Comparison of ENCODE assay signal across 26 mouse cellular contexts in genomic region chr7:74112071-74112470, GRCm38 (mm10).
A peak's percentile ranks its signal among the peaks of the same experiment; 100 is the strongest.
DNase-seq lines count a peak whose midpoint lies in the region; ATAC-seq and TF ChIP-seq lines count a peak whose summit lies in the region.
"Had no signal": no experiment of that assay in that cellular context is flagged by ENCODE, and none has a peak within 500 bp of the region (broad histone marks: within the 10 kb centered on the region; RNA-seq: fewer than 3 reads in every experiment).

No protein-coding gene starts in this region.

- H3K27me3 ChIP-seq in kidney, embryonic 15.5 days, result no peaks in the 10 kb centered on the region
- H3K27me3 ChIP-seq in stomach, embryonic 15.5 days (replicated peaks), result no peaks in the 10 kb centered on the region
- H3K27me3 ChIP-seq: forebrain, embryonic 12.5 days; hindbrain, embryonic 15.5 days; limb, embryonic 15.5 days; midbrain, embryonic 15.5 days; neural tube, embryonic 13.5 days had no signal

- no peaks in the 10 kb centered on the region for H3K36me3 ChIP-seq in kidney, embryonic 15.5 days
- no peaks in the 10 kb centered on the region for H3K36me3 ChIP-seq in stomach, embryonic 15.5 days
- H3K36me3 ChIP-seq: forebrain, embryonic 12.5 days; hindbrain, embryonic 15.5 days; limb, embryonic 15.5 days; midbrain, embryonic 15.5 days; neural tube, embryonic 13.5 days had no signal

- no peak overlapping the region for H3K9ac ChIP-seq in kidney, embryonic 15.5 days
- no peak overlapping the region for H3K9ac ChIP-seq in stomach, embryonic 15.5 days
- H3K9ac ChIP-seq: forebrain, embryonic 12.5 days; hindbrain, embryonic 15.5 days; limb, embryonic 15.5 days; liver, embryonic 14.5 days; midbrain, embryonic 15.5 days; neural tube, embryonic 13.5 days had no signal

- H3K4me1 ChIP-seq in kidney, embryonic 15.5 days, result peaks cover 18% of the 10 kb centered on the region; the same call in 1 of the 2 replicates
- no peaks in the 10 kb centered on the region for H3K4me1 ChIP-seq in lung, adult 2 months (ENCODE audit: control insufficient read depth, insufficient read depth, low read length)
- H3K4me1 ChIP-seq in stomach, embryonic 15.5 days, result no peaks in the 10 kb centered on the region
- H3K4me1 ChIP-seq: forebrain, embryonic 12.5 days; midbrain, embryonic 15.5 days had no signal

- TF ChIP-seq CTCF in lung, adult 2 months (IDR thresholded peaks at IDR 0.05; ENCODE audit: insufficient read depth, low read length), result no peak

- WGBS in kidney, embryonic 15.5 days, result 36% methylated on average over 2 of the region's 2 CpGs
- WGBS in lung, adult 2 months, result 63% methylated on average over 2 of the region's 2 CpGs
- WGBS in stomach, embryonic 15.5 days, result 42% methylated on average over 2 of the region's 2 CpGs

- no peaks in the 10 kb centered on the region for H3K9me3 ChIP-seq in kidney, embryonic 15.5 days (replicated peaks)
- no peaks in the 10 kb centered on the region for H3K9me3 ChIP-seq in stomach, embryonic 15.5 days
- H3K9me3 ChIP-seq: forebrain, embryonic 12.5 days; hindbrain, embryonic 15.5 days; limb, embryonic 15.5 days; midbrain, embryonic 15.5 days; neural tube, embryonic 13.5 days had no signal

- H3K4me3 ChIP-seq in kidney, embryonic 15.5 days (replicated peaks), result no peak overlapping the region
- no peak overlapping the region for H3K4me3 ChIP-seq in lung, adult 2 months (replicated peaks; ENCODE audit: extremely low read depth, low read depth, low read length)
- no peak overlapping the region for H3K4me3 ChIP-seq in stomach, embryonic 15.5 days (replicated peaks)
- H3K4me3 ChIP-seq: forebrain, embryonic 12.5 days; hindbrain, embryonic 15.5 days; limb, embryonic 15.5 days; midbrain, embryonic 15.5 days; neural tube, embryonic 13.5 days had no signal

- no peak for DNase-seq in kidney, adult 18-20 months
- DNase-seq in lung, postnatal 10 days, result peak; percentile 5
- DNase-seq in lung, adult 2 months, result no peak
- DNase-seq in forelimb bud, embryonic 11.5 days (ENCODE audit: low read depth, low spot score), result peak; percentile 51
- no peak for DNase-seq in heart, adult 8-10 months (ENCODE audit: low spot score)
- DNase-seq in neural tube, embryonic 10.5 days (ENCODE audit: extremely low spot score, low spot score), result no peak
- DNase-seq: cerebellum, adult 11 months; cerebellum, postnatal 10 days; kidney, postnatal 36 days; layer of hippocampus, postnatal 36 days; lung, postnatal 4 days; retina, postnatal 1 day; right cerebral cortex, postnatal 25 days; spleen, adult 18-20 months; thymus, adult 2 months; thymus, postnatal 4 days had no signal

- H3K4me2 ChIP-seq in kidney, embryonic 15.5 days, result no peak overlapping the region
- H3K4me2 ChIP-seq in stomach, embryonic 15.5 days, result no peak overlapping the region
- H3K4me2 ChIP-seq: forebrain, embryonic 12.5 days; heart, embryonic 11.5 days; hindbrain, embryonic 15.5 days; limb, embryonic 15.5 days; midbrain, embryonic 15.5 days; neural tube, embryonic 13.5 days had no signal

- peak; percentile 72 for ATAC-seq in kidney, embryonic 15.5 days (replicated peaks; ENCODE audit: low FRiP score)
- 0 out of 2 replicates have a peak, but pooled peaks have one; percentile 56 for ATAC-seq in stomach, embryonic 15.5 days (ENCODE audit: insufficient read depth, low FRiP score, low read depth)
- ATAC-seq: intestine, embryonic 16.5 days; midbrain, embryonic 15.5 days had no signal

- peak overlapping the region; percentile 49; the same call in 1 of the 2 replicates for H3K27ac ChIP-seq in kidney, embryonic 15.5 days
- H3K27ac ChIP-seq in stomach, embryonic 15.5 days, result no peak overlapping the region
- H3K27ac ChIP-seq: forebrain, embryonic 12.5 days; hindbrain, embryonic 15.5 days; limb, embryonic 15.5 days; liver, embryonic 14.5 days; midbrain, embryonic 15.5 days; neural tube, embryonic 13.5 days had no signal

- TF ChIP-seq POLR2A in lung, adult 2 months (IDR thresholded peaks at IDR 0.05; ENCODE audit: borderline replicate concordance, extremely low read depth, low read depth, low read length), result no peak

Comparison
In these comparisons a context has a peak if more than half of its experiments do, and no peak if none do; other contexts are left out.
1. DNase-seq: peak in lung, postnatal 10 days (single experiment) and forelimb bud, embryonic 11.5 days (single experiment); none in kidney, adult 18-20 months (single experiment), lung, adult 2 months (single experiment), heart, adult 8-10 months (single experiment) and neural tube, embryonic 10.5 days (single experiment).